Comparison of ENCODE assay signal across 27 mouse cellular contexts in the genomic region with DNA sequence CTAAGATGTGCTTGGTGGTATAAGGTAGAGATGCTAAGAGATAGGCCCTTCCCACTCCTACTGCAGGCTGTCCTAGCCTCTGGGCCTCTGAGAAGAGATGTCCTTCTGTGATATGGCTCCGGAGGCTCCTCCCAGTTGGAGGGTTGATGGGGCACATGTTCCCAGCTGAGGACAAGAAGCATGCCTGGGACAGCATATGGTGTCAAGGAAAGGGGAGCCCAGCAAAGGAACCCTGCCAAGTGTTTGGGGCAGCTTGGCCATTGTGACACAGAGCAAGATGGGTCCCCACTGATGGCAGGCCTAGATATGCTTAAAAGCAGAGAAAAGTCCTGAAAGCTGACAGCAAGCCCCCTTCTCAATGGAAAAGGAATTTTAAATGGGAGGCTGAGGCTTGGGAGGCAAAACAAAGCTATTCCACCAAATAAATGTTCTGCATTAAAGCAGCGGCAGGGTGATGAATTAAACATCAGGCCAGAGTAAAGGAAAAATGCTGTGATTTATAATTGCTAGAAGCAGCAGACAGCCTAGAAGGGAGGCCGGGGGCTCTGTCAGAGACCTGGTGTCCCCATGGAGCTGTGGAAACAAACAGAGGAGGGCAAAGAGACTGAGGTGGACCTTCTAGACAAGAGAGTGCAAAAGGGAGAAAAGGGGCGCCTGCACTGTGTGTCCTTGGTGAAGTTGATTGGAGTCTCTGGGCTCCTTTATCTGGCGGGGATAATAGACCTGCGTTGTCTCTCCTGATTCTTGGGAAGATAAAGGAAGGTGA.
DNase-seq lines count a peak whose midpoint lies in the region; ATAC-seq and TF ChIP-seq lines count a peak whose summit lies in the region.
"Had no signal": no experiment of that assay in that cellular context is flagged by ENCODE, and none has a peak within 500 bp of the region (broad histone marks: within the 10 kb centered on the region; RNA-seq: fewer than 3 reads in every experiment).

No protein-coding gene starts in this region.

- ATAC-seq in midbrain, embryonic 11.5 days (ENCODE audit: low FRiP score) = no peak
- no peak for ATAC-seq in midbrain, postnatal 0 days (ENCODE audit: low FRiP score)
- peak; percentile 67 for ATAC-seq in forebrain, embryonic 13.5 days
- ATAC-seq in midbrain, embryonic 15.5 days (replicated peaks) = no peak
- no peak for ATAC-seq in granulocyte monocyte progenitor cell, adult 5-6 weeks (replicated peaks; ENCODE audit: poor library complexity, severe bottlenecking)
- ATAC-seq: activated CD4-positive, CD25-positive, alpha-beta regulatory T cell, adult 4 months; intestine, embryonic 15.5 days; liver, postnatal 0 days; lung, postnatal 0 days had no signal

- H3K36me3 ChIP-seq in midbrain, embryonic 11.5 days (ENCODE audit: control insufficient read depth, insufficient read depth, low read length) = no peaks in the 10 kb centered on the region
- H3K36me3 ChIP-seq in midbrain, postnatal 0 days (ENCODE audit: insufficient read depth, low read length) = no peaks in the 10 kb centered on the region
- no peaks in the 10 kb centered on the region for H3K36me3 ChIP-seq in forebrain, embryonic 13.5 days (ENCODE audit: poor library complexity, severe bottlenecking)
- no peaks in the 10 kb centered on the region for H3K36me3 ChIP-seq in midbrain, embryonic 15.5 days (replicated peaks)
- H3K36me3 ChIP-seq: embryonic facial prominence, embryonic 15.5 days; heart, embryonic 13.5 days; hindbrain, embryonic 15.5 days; intestine, embryonic 15.5 days; limb, embryonic 12.5 days; stomach, embryonic 15.5 days had no signal

- no peaks in the 10 kb centered on the region for H3K27me3 ChIP-seq in midbrain, embryonic 11.5 days (ENCODE audit: control insufficient read depth, insufficient read depth, low read length)
- 0 out of 2 replicates have a peak, but pooled peaks cover under 1% of the 10 kb centered on the region for H3K27me3 ChIP-seq in midbrain, postnatal 0 days (ENCODE audit: insufficient read depth, low read length)
- no peaks in the 10 kb centered on the region for H3K27me3 ChIP-seq in forebrain, embryonic 13.5 days
- no peaks in the 10 kb centered on the region; the same call in 1 of the 2 replicates for H3K27me3 ChIP-seq in midbrain, embryonic 15.5 days (replicated peaks)
- H3K27me3 ChIP-seq: hindbrain, embryonic 15.5 days; intestine, embryonic 15.5 days had no signal

- H3K9ac ChIP-seq in midbrain, embryonic 11.5 days (ENCODE audit: low read length) = no peak overlapping the region
- no peak overlapping the region for H3K9ac ChIP-seq in midbrain, postnatal 0 days (replicated peaks; ENCODE audit: low read length, poor library complexity, severe bottlenecking)
- no peak overlapping the region for H3K9ac ChIP-seq in forebrain, embryonic 13.5 days
- H3K9ac ChIP-seq in midbrain, embryonic 15.5 days = no peak overlapping the region
- H3K9ac ChIP-seq: embryonic facial prominence, embryonic 15.5 days; heart, embryonic 13.5 days; hindbrain, embryonic 15.5 days; intestine, embryonic 15.5 days; limb, embryonic 12.5 days; liver, postnatal 0 days; stomach, embryonic 15.5 days had no signal

- no peak overlapping the region for H3K4me3 ChIP-seq in midbrain, embryonic 11.5 days (ENCODE audit: low read depth, low read length)
- H3K4me3 ChIP-seq in midbrain, postnatal 0 days (ENCODE audit: low read depth, low read length) = no peak overlapping the region
- no peak overlapping the region for H3K4me3 ChIP-seq in forebrain, embryonic 13.5 days
- H3K4me3 ChIP-seq in midbrain, embryonic 15.5 days = no peak overlapping the region
- H3K4me3 ChIP-seq: embryonic facial prominence, embryonic 15.5 days; heart, embryonic 13.5 days; hindbrain, embryonic 15.5 days; intestine, embryonic 15.5 days; layer of hippocampus, adult 2 months; limb, embryonic 12.5 days; stomach, embryonic 15.5 days had no signal

- no peak overlapping the region for H3K4me2 ChIP-seq in midbrain, embryonic 11.5 days
- no peak overlapping the region for H3K4me2 ChIP-seq in midbrain, postnatal 0 days (ENCODE audit: low read depth, low read length, poor library complexity, severe bottlenecking)
- H3K4me2 ChIP-seq in forebrain, embryonic 13.5 days = no peak overlapping the region
- H3K4me2 ChIP-seq in midbrain, embryonic 15.5 days = no peak overlapping the region
- H3K4me2 ChIP-seq: embryonic facial prominence, embryonic 15.5 days; heart, embryonic 13.5 days; hindbrain, embryonic 15.5 days; intestine, embryonic 15.5 days; limb, embryonic 12.5 days; liver, embryonic 11.5 days; stomach, embryonic 15.5 days had no signal

- H3K9me3 ChIP-seq in midbrain, embryonic 11.5 days (ENCODE audit: control insufficient read depth, low read length) = no peaks in the 10 kb centered on the region; the same call in 1 of the 2 replicates
- no peaks in the 10 kb centered on the region; the same call in 1 of the 2 replicates for H3K9me3 ChIP-seq in midbrain, postnatal 0 days (ENCODE audit: low read length)
- no peaks in the 10 kb centered on the region for H3K9me3 ChIP-seq in forebrain, embryonic 13.5 days (replicated peaks)
- no peaks in the 10 kb centered on the region for H3K9me3 ChIP-seq in midbrain, embryonic 15.5 days
- H3K9me3 ChIP-seq: embryonic facial prominence, embryonic 15.5 days; heart, embryonic 13.5 days; hindbrain, embryonic 15.5 days; intestine, embryonic 15.5 days; limb, embryonic 12.5 days; stomach, embryonic 15.5 days had no signal

- H3K4me1 ChIP-seq in midbrain, embryonic 11.5 days (ENCODE audit: control insufficient read depth, insufficient read depth, low read length) = no peaks in the 10 kb centered on the region
- peaks cover 3% of the 10 kb centered on the region for H3K4me1 ChIP-seq in midbrain, postnatal 0 days (ENCODE audit: insufficient read depth, low read length)
- peaks cover 27% of the 10 kb centered on the region for H3K4me1 ChIP-seq in forebrain, embryonic 13.5 days
- peaks cover 29% of the 10 kb centered on the region for H3K4me1 ChIP-seq in midbrain, embryonic 15.5 days
- H3K4me1 ChIP-seq: embryonic facial prominence, embryonic 15.5 days; intestine, embryonic 15.5 days; limb, embryonic 12.5 days; stomach, embryonic 15.5 days had no signal

- TF ChIP-seq CTCF in midbrain, postnatal 0 days (IDR thresholded peaks at IDR 0.05) = no peak

- peak; percentile 57 to 72 for DNase-seq in cerebellum, postnatal 10 days
- DNase-seq in cerebellum, postnatal 14 days = no peak
- DNase-seq in midbrain, embryonic 11.5 days (ENCODE audit: low spot score, missing footprints) = peak; percentile 77
- DNase-seq in midbrain, postnatal 0 days (ENCODE audit: low spot score) = no peak
- no peak for DNase-seq in yolk sac, embryonic 10.5 days (ENCODE audit: low spot score)
- DNase-seq: adrenal gland, adult 8-10 months; cerebellum, adult 2 months; gastrocnemius, postnatal 10 days; heart, adult 18-20 months; kidney, adult 9 months; kidney, postnatal 25 days; liver, postnatal 0 days; thymus, postnatal 36 days had no signal

- H3K27ac ChIP-seq in midbrain, embryonic 11.5 days (ENCODE audit: low read depth, low read length) = no peak overlapping the region
- H3K27ac ChIP-seq in midbrain, postnatal 0 days (ENCODE audit: low read depth, low read length) = no peak overlapping the region
- peak overlapping the region; percentile 48 for H3K27ac ChIP-seq in forebrain, embryonic 13.5 days
- peak overlapping the region; percentile 48; the same call in 1 of the 2 replicates for H3K27ac ChIP-seq in midbrain, embryonic 15.5 days
- H3K27ac ChIP-seq: embryonic facial prominence, embryonic 15.5 days; heart, embryonic 13.5 days; hindbrain, embryonic 15.5 days; intestine, embryonic 15.5 days; layer of hippocampus, adult 2 months; limb, embryonic 12.5 days; macrophage; stomach, embryonic 15.5 days had no signal

- 71% methylated on average over 6 of the region's 6 CpGs for whole genome bisulfite sequencing in midbrain, embryonic 11.5 days
- WGBS in midbrain, postnatal 0 days = 61% methylated on average over 6 of the region's 6 CpGs
- WGBS in forebrain, embryonic 13.5 days = 62% methylated on average over 6 of the region's 6 CpGs
- 48% methylated on average over 6 of the region's 6 CpGs for WGBS in midbrain, embryonic 15.5 days

Comparison
In these comparisons a context has a peak if more than half of its experiments do, and no peak if none do; other contexts are left out.
1. DNase-seq: peak in cerebellum, postnatal 10 days (2 of 2) and midbrain, embryonic 11.5 days (single experiment); none in cerebellum, postnatal 14 days (0 of 2), midbrain, postnatal 0 days (single experiment) and yolk sac, embryonic 10.5 days (single experiment).
2. H3K27ac ChIP-seq: peak in forebrain, embryonic 13.5 days (single experiment) and midbrain, embryonic 15.5 days (single experiment); none in midbrain, embryonic 11.5 days (single experiment) and midbrain, postnatal 0 days (single experiment).